Mouse (Mus musculus) kidney, postnatal 4 days (tissue): ENCODE results near the gene Pdzd8.

Experiments used
- DNase-seq, 2 experiments: peaks; one replicate each; pipeline ENCODE4 v3.0.0; 2021; ENCODE audit warnings: mixed read lengths in 2 of 2

Gene Pdzd8

DNA sequence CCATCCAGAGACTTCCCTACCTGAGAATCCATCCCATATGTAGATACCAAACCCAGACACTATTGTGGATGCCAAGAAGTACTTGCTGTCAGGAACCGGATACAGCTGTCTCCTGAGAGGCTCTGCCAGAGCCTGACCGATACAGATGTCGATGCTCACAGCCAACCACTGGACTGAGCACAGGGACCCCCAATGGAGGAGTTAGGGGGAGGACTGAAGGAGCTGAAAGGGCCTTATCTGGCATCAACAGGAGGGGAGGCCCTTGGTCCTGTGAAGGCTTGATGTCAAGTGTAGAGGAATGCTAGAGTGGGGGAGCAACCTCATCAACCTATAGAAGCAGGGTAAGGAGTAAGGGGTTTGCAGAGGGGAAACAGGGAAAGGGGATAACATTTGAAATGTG lies 7.2 kb upstream of the Pdzd8 start:
- DNase-seq, result no peak

GRCm38 (mm10) chr19:59351151-59351889 lies 5.7 kb upstream of the Pdzd8 start:
- DNase-seq, result no peak

DNA sequence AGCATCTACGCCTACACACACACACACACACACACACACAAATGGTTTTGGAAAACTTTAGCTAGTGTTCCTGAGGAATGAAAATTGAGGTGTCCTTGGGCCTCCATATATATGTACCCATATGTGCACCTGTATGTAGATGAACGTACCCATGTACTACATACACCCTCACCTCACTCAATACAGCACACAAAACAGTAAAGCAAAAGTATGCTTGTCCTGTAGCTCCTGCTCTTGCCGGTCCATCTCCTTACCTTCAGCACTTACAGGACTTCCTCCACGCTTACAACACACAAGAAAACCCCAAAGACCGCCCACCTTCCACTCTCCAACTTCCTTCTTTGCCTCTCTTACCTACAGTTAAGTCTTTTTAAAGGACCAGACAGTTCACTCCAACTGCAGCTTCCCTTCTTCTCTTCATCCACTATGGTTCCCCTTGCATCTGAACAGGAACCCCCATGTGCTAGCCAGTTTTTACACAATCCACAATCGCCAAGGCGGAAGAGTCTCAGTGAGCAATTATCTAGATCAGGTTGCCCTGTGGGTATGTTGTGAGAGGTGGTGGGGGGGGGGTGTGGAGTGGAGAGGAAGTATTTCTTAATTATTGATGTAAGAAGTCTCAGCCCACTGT lies 4.8 kb upstream of the Pdzd8 start:
- no peak for DNase-seq

DNA sequence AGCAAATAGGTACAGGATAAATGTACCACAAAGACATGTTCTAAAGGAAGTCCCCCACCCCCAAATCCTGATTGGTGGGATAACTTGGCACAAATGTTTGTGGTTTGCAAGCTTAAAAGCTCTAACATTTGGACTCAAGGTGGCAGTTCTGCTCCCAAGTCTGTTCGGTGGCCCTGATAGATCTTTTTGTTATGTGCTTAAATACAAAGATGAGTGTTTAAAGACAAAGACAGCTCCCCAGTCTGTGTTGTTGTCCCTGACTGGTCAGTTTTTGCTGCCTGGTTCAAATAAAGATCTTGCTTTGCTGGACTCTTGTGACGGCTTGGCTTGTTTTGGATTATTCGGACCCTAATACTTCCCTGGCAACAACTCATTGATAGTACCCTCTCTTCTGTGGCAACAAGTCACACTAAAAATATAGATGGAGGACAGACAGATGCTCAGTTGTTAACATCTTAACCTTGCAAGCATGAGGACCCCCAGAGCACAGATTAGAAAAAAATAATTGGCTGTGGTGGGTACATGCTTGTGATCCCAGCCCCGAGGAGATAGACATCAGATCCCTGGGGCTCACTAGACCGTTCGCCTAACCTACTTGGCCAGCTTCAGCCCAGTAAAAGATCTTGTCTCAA lies 3.9 kb upstream of the Pdzd8 start:
- no peak for DNase-seq

DNA sequence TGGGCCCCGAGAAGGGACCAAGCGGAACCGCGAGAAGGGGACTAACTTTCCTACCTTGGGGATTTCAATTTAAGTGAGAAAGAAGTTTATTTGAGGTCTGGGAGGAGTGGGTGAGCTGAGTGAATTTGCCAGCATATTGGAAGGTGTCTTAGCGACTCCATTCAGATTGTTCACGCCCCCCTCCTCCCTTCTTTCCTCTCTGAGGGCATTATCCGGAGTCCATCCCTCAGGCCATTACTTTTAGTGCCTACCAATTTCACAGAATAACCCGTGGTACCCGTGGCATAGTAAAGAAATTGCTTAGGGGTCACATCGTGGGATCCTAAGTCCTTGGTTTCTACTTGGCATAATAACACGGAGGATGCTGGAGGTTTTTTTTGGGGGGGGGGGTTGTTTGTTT lies 745 bp upstream of the Pdzd8 start:
- DNase-seq, result no peak

GRCm38 (mm10) chr19:59345081-59345657 lies 411 bp downstream of the Pdzd8 start:
- peak; percentile 65 to 79 for DNase-seq

DNA sequence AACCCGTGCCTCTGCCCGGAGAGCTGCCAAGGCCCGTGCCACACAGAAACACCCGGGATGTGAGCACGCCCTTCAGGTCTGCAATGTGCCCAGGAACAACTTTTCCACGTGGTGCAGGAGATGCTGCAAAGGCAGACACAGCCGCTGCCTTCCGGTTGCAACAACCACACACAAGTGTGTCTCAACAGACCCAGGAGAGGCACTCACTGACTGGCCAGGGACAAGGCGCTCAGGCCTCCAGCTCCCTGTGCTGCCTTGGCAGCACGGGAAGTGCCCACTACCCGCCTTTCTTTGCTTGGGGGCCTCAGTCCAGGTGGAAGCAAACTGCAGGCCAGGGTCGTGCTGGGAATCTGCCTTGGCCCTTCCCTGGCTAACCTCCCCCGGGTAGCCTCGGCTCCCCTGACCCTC lies 1.3 kb downstream of the Pdzd8 start:
- DNase-seq, result peak; percentile 43 to 57

DNA sequence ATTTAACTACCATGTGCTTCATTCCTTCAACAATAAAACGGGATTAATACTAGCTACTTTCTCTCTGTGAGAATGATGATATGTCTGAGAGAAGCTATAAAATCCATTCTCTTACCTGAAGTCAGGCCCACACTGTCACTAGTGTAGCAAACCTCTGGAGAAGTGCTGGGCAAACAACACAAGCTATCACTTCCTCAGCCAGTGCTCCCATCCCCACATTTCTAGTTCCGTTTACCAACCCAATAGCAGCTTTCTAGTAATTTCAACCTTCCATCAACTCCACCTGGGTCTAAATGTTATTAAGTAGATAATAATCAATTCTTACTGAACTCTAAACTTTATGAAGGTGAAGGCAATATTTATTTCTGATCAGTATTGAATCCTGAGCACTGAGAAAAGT lies 2.6 kb downstream of the Pdzd8 start:
- no peak for DNase-seq

GRCm38 (mm10) chr19:59339908-59340307 lies 5.7 kb downstream of the Pdzd8 start:
- DNase-seq, result no peak

DNA sequence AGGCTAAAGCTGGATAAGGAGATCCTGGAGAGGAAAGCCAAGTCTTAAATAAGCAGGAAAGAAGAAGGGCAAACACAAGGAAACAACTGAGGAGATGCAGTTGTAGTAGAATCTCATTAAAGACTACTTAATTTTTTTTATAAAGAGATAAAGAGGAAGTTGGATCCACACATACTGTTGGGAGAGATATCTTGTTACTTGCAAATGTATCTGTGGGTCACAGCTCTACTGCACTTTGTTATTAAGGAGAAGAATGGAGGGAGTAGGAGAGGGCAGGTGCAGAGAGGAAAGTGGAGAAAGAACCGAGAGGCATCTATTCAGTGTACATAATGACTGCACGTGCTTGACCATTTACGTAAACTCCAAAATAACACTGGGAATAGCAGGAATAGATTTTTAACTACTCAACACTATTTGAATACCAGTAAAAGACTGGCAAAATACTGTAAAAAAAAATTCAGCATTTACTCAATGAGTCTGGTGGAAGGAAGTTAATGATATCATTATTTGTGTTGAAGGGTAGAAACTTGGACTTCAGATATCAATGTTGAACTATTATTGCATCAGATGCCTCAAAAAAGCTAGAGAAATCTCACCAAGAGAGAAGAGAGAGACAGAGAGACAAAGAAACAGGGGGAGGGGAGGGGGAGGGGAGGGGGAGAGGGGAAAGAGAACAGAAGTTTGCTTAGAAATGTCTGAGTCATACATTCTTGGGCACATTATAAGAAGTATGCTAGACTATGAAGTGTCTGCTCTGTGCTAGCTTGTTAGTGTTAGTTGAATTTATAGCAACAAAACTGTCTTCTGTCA lies 7.5 kb downstream of the Pdzd8 start:
- no peak for DNase-seq

DNA sequence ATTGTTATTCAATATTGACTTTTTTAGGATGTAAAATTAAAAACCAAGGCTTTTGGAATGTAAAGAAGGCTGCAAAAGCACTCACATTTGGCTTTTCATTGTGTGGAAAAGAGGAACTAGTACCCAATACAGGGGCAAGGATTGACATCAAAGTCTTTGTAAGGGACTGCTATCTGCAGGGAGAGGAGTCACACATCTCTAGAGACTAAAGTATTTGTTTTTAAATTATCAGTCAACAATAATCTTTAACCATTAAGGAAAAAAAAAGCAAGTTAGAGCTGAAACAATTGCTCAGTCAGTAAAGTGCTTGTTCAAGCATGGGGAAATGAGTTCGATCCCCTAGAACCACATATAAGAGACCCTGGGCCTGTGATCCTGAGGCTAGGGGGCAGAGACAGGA lies 8.9 kb downstream of the Pdzd8 start:
- DNase-seq, result no peak

DNA sequence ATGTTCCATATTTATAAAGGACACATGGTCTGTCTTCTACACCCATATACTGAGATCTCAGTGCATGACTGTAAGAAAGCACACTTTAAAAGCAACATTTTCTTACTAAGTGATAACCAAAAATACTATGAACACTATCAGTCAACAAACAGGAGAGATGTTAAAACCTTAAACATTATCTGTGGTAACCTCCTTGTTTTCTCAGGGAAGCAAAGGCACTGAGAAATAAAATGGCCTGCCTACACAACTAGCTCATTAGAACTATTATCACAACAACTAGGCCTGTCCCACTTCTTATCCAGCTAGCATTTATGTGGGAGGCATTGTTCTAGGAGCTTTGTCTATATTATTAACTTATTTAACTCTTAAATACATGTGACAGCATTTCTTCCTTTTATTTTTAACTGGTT lies 14.8 kb downstream of the Pdzd8 start:
- no peak for DNase-seq

DNA sequence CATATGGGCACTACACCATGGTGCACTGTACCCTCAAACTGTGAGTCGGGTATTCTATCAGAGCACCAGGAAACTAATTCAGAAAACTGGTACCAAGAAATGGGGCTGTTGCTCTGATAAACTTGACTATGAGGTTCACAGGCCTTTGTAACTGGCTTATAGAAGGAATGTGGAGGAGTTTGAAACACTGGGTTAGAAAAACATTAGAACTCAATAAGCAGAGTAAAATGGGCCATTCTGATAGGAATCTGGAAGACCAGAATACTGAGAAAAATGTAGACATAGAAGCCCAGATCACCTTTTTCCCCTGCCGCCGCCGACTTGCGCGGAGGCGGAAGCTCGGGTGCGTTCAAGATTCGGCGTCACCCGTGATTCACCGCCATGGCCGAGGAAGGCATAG lies 23.6 kb downstream of the Pdzd8 start, which contains the start of gene Rps12-ps3:
Gene Rps12-ps3 (plus strand): TSS at position 301 of the 400 bp plus-strand sequence.
- DNase-seq, result no peak

GRCm38 (mm10) chr19:59316571-59316970 lies 29.0 kb downstream of the Pdzd8 start:
- DNase-seq, result peak; percentile 60 to 61

- DNase-seq, result no peak
Measured at GRCm38 (mm10) chr19:59315308-59315707, 30.3 kb downstream of the Pdzd8 start.

GRCm38 (mm10) chr19:59292183-59292839 lies 53.3 kb downstream of the Pdzd8 start:
- DNase-seq, result no peak

DNA sequence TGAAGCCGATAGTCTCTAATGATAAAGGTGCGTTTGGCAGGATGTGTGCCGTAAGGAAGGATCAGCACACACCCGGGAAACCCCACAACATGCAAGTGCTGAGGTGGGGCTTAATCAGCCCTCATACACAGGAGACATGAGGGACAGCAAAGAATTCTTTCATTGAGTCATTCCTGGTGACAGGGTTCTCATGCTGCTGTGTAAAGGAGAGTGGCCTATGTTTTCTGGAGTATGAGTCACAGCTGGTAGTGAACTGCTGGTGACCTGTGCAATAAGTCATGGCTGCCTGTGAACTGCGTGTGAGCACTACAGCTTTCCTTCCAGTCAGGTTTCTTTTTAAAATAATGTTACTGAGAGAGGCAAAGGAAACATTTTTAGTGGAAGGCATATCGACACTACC lies 55.8 kb downstream of the Pdzd8 start:
- no peak for DNase-seq

- DNase-seq, result no peak
Measured at GRCm38 (mm10) chr19:59289042-59289441, 56.5 kb downstream of the Pdzd8 start.

DNA sequence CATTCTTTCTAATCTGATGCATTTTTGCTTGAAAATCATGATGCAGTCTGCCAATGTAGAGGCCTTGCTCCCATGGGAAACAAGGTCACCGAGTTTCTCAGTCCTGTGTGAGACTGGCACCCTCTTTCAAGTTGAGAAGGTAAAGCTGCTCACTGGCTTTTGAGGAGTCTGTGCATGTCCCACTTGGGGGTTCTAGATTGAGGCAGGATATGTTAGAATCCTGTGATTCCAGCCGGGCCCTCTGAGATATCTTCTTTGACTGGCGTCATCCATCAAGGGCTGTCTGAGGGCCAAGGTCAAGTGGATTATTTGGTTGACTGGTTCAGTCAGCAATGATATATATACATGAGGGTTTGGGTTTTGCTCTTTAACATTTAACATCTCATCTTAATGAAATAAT lies 63.6 kb downstream of the Pdzd8 start:
- no peak for DNase-seq

DNA sequence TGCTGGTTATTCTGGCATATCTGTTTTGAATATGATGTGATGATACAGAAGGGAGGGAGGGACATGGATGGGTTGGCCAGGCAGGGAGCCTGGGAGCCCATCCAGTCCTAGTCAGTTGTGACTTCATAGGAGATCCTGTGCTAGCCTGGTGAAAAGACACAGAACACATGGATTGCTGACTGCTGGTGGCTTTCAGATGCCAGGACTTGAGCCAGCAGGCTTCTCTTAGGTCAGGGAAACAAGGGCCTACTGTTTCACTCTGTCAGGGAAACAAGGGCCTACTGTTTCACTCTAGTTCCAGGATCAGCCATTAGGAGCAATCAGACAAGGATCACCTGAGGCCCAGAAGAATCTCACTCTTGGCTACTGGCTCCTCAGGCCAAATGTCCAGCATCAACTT lies 64.7 kb downstream of the Pdzd8 start:
- DNase-seq, result no peak

- no peak for DNase-seq
Measured at GRCm38 (mm10) chr19:59276354-59276753, 69.2 kb downstream of the Pdzd8 start.

- DNase-seq, result no peak
Measured at GRCm38 (mm10) chr19:59273190-59273589, 72.4 kb downstream of the Pdzd8 start.
